Mouse (Mus musculus): ENCODE measurements around the gene Gm17482.

- no peak for TF ChIP-seq POLR2A (IDR thresholded peaks at IDR 0.05; ENCODE audit: insufficient read depth, low read length)
- no peak for TF ChIP-seq EP300 (IDR thresholded peaks at IDR 0.05; ENCODE audit: insufficient read depth, low read depth, low read length)
These were observed 24.1 kb upstream of the Gm17482 start for GRCm38 (mm10) chr6:115203029-115203428.
